Mouse (Mus musculus): ENCODE data around the gene Elavl3. TPM values are rescaled to one million over a fixed set of nuclear protein-coding genes. Genes with fewer than 3 reads are reported as not detected.

Elavl3 gene
- polyA plus RNA-seq, 1 experiment from 2014 or later: 0.29 TPM

DNA sequence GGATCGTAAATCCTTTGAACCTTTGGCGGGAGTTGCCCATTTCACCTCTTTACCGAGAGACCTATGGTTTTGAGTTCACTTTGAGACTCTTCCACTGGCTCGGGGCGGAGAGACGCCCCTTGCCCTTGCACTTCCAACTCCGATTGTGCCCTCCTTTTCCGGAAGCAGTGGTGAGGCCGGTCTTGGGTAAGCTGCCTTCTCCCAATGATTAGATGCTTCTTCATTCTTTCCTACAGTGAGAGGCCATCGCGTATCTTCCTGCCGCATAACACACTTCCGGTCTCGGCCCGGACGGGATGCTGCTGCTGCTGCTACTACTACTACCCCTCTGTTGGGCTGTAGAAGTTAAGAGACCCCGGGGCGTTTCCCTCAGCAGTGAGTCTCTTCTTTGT, 48.7 kb downstream of the Elavl3 start:
- Histone ChIP-seq H3K4me2 (ENCODE audit: low read depth, low read length) (peak overlapping the region; percentile 91), H3K27ac (ENCODE audit: low read length) (peak overlapping the region; percentile 44), H3K36me3 (ENCODE audit: control insufficient read depth, insufficient read depth) (peaks cover 16% of the 10 kb centered on the region), H3K4me1 (ENCODE audit: control insufficient read depth, insufficient read depth, low read length) (peaks cover 12% of the 10 kb centered on the region), H3K9me3 (replicated peaks; ENCODE audit: control insufficient read depth, low read length) (no peaks in the 10 kb centered on the region), H3K27me3 (ENCODE audit: control insufficient read depth, insufficient read depth, low read length) (no peaks in the 10 kb centered on the region), H3K9ac (ENCODE audit: low read length) (peak overlapping the region; percentile 73), H3K4me3 (ENCODE audit: low read length) (peak overlapping the region; percentile 68)
- under 1% methylated on average over 18 of the region's 18 CpGs for WGBS
- peak; percentile 7; the same call in 1 of the 2 replicates for ATAC-seq (replicated peaks; ENCODE audit: extremely low read depth, insufficient read depth, low FRiP score)

DNA sequence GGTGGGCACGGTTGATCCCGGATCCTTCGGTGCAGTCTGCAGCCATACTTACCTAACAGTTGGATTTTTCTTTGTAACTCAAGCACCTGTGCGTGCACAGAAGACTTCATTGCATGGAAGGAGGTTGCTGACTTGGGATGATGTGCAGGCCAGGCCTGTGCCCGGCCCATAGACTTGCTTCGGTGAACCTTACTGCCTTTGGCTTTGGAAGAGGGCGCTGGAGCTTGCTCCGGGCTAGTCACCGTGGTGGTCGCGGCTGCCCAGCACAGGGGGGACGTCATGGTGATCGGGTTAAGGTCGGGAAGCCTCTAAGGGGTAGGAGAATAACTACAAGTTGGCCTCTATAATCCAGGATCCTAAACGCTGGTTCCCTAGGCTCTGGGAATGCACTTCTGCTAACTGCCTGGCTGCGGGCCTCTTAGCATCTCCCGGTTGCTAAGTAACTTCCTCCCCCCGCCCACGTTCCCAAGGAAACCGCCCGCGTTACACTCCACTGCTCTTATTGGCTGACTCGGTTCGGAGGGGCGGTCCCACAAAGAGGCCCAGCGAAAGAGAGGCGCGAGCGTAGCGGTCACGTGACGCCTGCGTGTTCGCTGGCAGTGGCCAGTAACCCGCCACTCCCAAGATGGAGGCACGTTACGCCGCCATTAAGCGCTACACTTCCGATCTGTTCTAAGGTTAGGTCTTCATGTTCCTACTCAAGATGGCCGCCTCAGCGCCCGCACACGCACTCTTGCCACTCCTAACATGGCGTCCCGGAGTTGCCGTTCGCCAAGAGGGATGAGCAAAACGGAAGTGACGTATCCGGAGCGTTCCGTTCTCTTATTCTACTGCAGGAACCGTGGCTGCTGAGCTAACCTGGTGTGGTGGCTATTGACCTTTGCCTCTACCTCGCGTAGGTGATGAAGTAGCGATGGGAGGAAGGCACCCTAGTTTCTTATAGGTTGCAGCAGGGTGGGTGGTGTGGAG, 49.3 kb downstream of the Elavl3 start, which contains the start of the genes Ccdc151 and Prkcsh:
TSS of gene Ccdc151 (minus strand) at position 441 of the 969 bp plus-strand sequence.
TSS of gene Prkcsh (plus strand) at position 613 of the 969 bp plus-strand sequence.
- peak within 1 kb of the TSS; percentile 68 for H3K4me3 ChIP-seq (ENCODE audit: low read length)
- peak within 1 kb of the TSS; percentile 91 for H3K4me2 ChIP-seq (ENCODE audit: low read depth, low read length)
- peaks cover 12% of the 10 kb centered on the region for H3K4me1 ChIP-seq (ENCODE audit: control insufficient read depth, insufficient read depth, low read length)
- H3K9me3 ChIP-seq (replicated peaks; ENCODE audit: control insufficient read depth, low read length): no peaks in the 10 kb centered on the region
- H3K27me3 ChIP-seq (ENCODE audit: control insufficient read depth, insufficient read depth, low read length): peaks cover 4% of the 10 kb centered on the region
- peak; percentile 99 for ATAC-seq (replicated peaks; ENCODE audit: extremely low read depth, insufficient read depth, low FRiP score)
- peaks cover 14% of the 10 kb centered on the region for H3K36me3 ChIP-seq (ENCODE audit: control insufficient read depth, insufficient read depth)
- WGBS: 6% methylated on average over 57 of the region's 57 CpGs
- peak within 1 kb of the TSS; percentile 73 for H3K9ac ChIP-seq (ENCODE audit: low read length)
- peak within 1 kb of the TSS; percentile 44 for H3K27ac ChIP-seq (ENCODE audit: low read length)

DNA sequence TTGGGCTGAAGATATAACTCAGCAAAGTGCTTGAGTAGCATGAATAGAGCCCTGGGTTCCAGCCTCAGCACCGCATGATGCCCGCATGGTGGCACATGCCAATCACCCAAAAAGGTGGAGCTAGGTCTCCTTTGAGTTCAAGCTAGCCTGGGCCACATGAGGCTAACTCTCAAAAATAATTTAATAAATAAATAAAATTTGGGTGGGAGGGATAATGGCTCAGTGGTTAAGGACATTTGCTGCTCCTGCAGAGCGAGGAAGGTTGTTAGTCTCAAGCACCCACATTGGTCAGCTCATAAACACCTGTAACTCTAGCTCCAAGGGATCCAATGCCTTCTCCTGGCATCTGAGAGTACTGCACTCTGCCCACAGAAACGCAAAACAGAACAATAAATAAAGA, 50.2 kb downstream of the Elavl3 start:
- Histone ChIP-seq H3K9me3 (replicated peaks; ENCODE audit: control insufficient read depth, low read length) (no peaks in the 10 kb centered on the region), H3K4me1 (ENCODE audit: control insufficient read depth, insufficient read depth, low read length) (peaks cover 12% of the 10 kb centered on the region), H3K27ac (ENCODE audit: low read length) (no peak overlapping the region), H3K9ac (ENCODE audit: low read length) (no peak overlapping the region), H3K36me3 (ENCODE audit: control insufficient read depth, insufficient read depth) (peaks cover 10% of the 10 kb centered on the region), H3K4me3 (ENCODE audit: low read length) (no peak overlapping the region), H3K27me3 (ENCODE audit: control insufficient read depth, insufficient read depth, low read length) (peaks cover 4% of the 10 kb centered on the region), H3K4me2 (ENCODE audit: low read depth, low read length) (no peak overlapping the region)
- no peak for ATAC-seq (replicated peaks; ENCODE audit: extremely low read depth, insufficient read depth, low FRiP score)
- WGBS: 85% methylated on average over 4 of the region's 4 CpGs

DNA sequence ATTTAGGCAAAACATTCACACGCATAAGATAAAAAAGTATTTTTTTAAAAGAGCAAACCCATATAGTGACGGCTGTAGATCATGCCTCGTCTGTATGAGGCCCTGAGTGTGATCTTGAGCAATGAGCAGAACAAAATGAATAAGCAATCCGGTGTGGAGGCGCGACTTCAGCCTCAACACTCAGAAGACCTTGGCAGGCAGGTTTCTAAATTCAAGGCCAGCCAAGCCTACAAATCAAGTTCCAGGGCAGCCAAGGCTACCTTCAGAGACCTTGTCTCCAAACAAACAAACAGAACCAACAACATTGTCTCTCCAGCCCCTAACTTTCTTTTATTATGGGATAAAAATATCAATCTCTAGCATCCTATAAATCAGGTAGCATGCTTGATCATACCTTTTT, 51.5 kb downstream of the Elavl3 start:
- H3K27ac ChIP-seq (ENCODE audit: low read length): no peak overlapping the region

DNA sequence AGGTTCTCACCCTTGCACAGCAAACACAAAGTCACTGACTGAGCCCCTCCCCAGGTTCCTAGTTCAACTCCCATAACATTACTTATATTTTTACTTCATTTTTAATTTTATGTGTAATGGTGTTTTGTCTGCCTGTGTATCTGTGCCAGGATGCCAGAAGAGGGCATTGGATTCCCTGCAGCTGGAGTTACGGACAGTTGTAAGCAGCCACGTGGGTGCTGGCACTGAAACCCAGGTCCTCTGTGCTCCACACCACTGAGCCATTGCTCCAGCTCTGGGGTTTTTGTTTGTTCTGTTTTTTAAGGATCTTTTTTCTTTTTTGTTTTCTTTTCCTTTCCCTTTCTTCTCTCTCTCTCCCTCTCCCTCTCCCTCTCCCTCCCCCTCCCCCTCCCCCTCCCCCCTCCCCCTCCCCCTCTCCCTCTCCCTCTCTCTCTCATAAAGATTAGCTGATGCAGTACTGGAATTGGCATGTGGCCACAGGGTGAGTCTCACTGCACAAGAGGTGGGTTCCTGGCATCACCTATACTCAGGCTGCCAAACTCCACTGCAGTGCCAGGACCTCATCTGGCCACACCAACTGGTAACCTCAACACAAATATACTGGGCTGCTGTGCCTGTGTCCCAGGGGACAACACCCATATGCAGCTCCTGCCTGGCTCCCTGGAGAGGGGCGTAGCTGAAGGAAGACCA, 55.5 kb downstream of the Elavl3 start:
- no peak overlapping the region for H3K9ac ChIP-seq (ENCODE audit: low read length)
- H3K27me3 ChIP-seq (ENCODE audit: control insufficient read depth, insufficient read depth, low read length): peaks cover 25% of the 10 kb centered on the region
- no peak overlapping the region for H3K4me2 ChIP-seq (ENCODE audit: low read depth, low read length)
- H3K27ac ChIP-seq (ENCODE audit: low read length): no peak overlapping the region
- H3K9me3 ChIP-seq (replicated peaks; ENCODE audit: control insufficient read depth, low read length): peaks cover 3% of the 10 kb centered on the region; the same call in 1 of the 2 replicates
- ATAC-seq (replicated peaks; ENCODE audit: extremely low read depth, insufficient read depth, low FRiP score): no peak
- no peaks in the 10 kb centered on the region for H3K4me1 ChIP-seq (ENCODE audit: control insufficient read depth, insufficient read depth, low read length)
- WGBS: 75% methylated on average over 3 of the region's 3 CpGs
- H3K36me3 ChIP-seq (ENCODE audit: control insufficient read depth, insufficient read depth): no peaks in the 10 kb centered on the region
- no peak overlapping the region for H3K4me3 ChIP-seq (ENCODE audit: low read length)

More for the DNA sequence above, 51.5 kb downstream of the Elavl3 start:
- H3K36me3 ChIP-seq (ENCODE audit: control insufficient read depth, insufficient read depth): peaks cover 3% of the 10 kb centered on the region; the same call in 1 of the 2 replicates
- peaks cover 12% of the 10 kb centered on the region for H3K4me1 ChIP-seq (ENCODE audit: control insufficient read depth, insufficient read depth, low read length)
- peaks cover 3% of the 10 kb centered on the region; the same call in 1 of the 2 replicates for H3K9me3 ChIP-seq (replicated peaks; ENCODE audit: control insufficient read depth, low read length)
- no peak overlapping the region for H3K4me3 ChIP-seq (ENCODE audit: low read length)
- no peak overlapping the region for H3K4me2 ChIP-seq (ENCODE audit: low read depth, low read length)
- no peak for ATAC-seq (replicated peaks; ENCODE audit: extremely low read depth, insufficient read depth, low FRiP score)
- H3K9ac ChIP-seq (ENCODE audit: low read length): no peak overlapping the region
- 88% methylated on average over 6 of the region's 6 CpGs for WGBS
- peaks cover 4% of the 10 kb centered on the region for H3K27me3 ChIP-seq (ENCODE audit: control insufficient read depth, insufficient read depth, low read length)

DNA sequence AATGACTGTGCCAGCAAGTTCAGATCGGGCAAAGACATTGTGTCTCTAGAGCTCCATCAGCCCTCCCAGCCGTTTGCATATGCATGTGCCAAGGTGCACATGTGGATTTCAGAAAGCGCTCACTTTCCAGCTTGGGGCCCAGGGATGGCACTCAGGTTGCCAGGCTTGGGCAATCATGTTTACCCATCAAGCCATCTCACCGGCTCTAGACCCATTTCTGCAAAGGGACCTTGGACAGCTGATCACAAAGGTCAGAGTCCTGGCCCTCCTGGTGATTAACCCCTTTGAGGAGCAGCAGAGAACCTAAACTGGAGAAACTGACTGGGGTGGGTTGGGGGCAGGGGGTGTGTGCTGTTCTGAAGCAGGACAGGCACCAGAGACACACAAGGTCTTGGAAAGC, 59.6 kb downstream of the Elavl3 start:
- H3K27ac ChIP-seq (ENCODE audit: low read length): no peak overlapping the region
- 63% methylated on average over 4 of the region's 4 CpGs for whole genome bisulfite sequencing
- H3K27me3 ChIP-seq (ENCODE audit: control insufficient read depth, insufficient read depth, low read length): peaks cover 59% of the 10 kb centered on the region
- no peak for ATAC-seq (replicated peaks; ENCODE audit: extremely low read depth, insufficient read depth, low FRiP score)
- H3K4me1 ChIP-seq (ENCODE audit: control insufficient read depth, insufficient read depth, low read length): peaks cover 13% of the 10 kb centered on the region
- H3K9me3 ChIP-seq (replicated peaks; ENCODE audit: control insufficient read depth, low read length): peaks cover 3% of the 10 kb centered on the region; the same call in 1 of the 2 replicates
- H3K4me2 ChIP-seq (ENCODE audit: low read depth, low read length): no peak overlapping the region
- no peak overlapping the region for H3K4me3 ChIP-seq (ENCODE audit: low read length)
- no peak overlapping the region for H3K9ac ChIP-seq (ENCODE audit: low read length)
- no peaks in the 10 kb centered on the region for H3K36me3 ChIP-seq (ENCODE audit: control insufficient read depth, insufficient read depth)

DNA sequence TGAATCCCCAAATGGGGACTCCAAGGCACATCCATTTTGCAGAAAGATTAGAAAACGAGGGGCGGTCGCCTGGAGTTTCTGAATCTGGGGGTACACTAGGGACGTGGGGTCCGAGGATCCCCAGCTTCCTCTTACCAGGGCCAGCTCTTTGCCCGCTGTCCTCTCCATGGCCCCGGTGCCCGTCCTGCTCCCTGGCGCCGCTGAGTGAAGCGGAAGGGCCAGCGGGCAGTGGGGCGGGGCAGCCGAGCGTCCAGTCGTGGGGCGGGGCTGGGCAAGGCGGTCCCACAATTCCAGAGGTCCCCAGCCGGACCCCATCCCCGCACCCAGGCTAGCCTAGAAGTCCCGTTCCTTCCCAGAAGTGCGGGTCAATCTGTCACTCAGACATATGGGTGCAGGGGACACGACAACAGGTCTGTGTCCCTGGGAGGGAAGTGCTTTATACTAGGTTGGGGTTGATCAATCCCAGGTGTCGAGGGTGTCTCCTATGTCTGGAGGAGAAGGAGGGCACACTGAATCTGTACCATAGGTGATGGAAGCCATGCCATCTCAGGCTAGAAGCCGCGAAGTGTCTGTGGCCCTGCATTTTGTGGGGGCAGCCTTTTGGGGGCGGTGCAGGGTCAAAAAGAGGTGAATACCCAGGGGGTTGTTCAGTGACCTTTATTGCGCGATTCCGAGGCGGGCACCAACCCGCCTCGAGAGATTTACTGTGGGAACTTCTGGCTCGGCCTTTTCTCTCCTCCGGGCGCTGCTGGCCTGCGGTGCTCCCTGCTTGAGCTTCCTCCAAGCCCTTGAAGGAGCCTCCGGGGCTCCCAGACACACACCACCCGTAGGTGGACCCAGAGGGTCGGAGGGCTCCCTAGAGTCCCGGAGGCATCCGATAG, 62.4 kb downstream of the Elavl3 start, which contains the start of gene Rgl3:
TSS of gene Rgl3 (minus strand) at position 217 of the 881 bp plus-strand sequence.
- Histone ChIP-seq H3K9me3 (replicated peaks; ENCODE audit: control insufficient read depth, low read length) (no peaks in the 10 kb centered on the region), H3K4me3 (ENCODE audit: low read length) (peak within 1 kb of the TSS; percentile 56), H3K4me2 (ENCODE audit: low read depth, low read length) (peak within 1 kb of the TSS; percentile 75), H3K27me3 (ENCODE audit: control insufficient read depth, insufficient read depth, low read length) (peaks cover 73% of the 10 kb centered on the region), H3K27ac (ENCODE audit: low read length) (no peak within 1 kb of the TSS), H3K4me1 (ENCODE audit: control insufficient read depth, insufficient read depth, low read length) (peaks cover 13% of the 10 kb centered on the region), H3K9ac (ENCODE audit: low read length) (peak within 1 kb of the TSS; percentile 64), H3K36me3 (ENCODE audit: control insufficient read depth, insufficient read depth) (no peaks in the 10 kb centered on the region)
- peak; percentile 67 for ATAC-seq (replicated peaks; ENCODE audit: extremely low read depth, insufficient read depth, low FRiP score)
- 2% methylated on average over 42 of the region's 42 CpGs for WGBS

DNA sequence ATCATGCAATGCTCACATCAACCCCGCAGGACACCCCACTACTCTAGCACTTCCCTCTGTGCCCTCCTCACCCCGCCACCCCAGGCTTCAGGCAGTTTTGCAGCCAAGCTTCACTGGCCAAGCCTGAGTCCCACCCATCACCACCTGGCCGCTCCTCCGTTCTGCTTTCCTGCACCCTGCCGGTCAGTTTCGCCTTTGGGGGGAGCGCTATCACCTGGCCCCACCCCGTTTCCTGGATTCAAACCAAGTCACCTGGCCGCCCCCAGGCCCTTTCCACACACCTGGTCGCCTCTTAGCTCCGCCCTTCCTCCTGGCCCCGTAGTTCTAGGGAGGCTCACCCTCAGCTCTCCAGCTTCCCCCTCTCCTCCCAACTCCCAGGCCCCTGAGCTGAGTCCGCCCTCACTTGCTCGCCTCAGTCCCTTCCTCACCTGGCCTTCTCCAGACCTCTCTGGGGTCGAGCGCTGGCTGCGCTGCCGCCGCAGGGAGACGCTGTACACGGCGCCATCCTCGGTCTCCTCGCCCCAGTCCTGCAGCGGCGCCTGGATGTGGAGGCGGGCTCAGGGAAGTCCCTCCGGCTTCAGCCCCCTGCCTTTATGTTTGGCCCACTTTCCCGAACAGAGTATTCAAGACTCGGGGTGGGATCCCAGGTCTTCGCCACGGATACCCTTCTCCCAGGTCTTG, 63.3 kb downstream of the Elavl3 start:
- H3K27ac ChIP-seq (ENCODE audit: low read length): no peak overlapping the region
- WGBS: 2% methylated on average over 32 of the region's 32 CpGs
- peak overlapping the region; percentile 75 for H3K4me2 ChIP-seq (ENCODE audit: low read depth, low read length)
- peak overlapping the region; percentile 56 for H3K4me3 ChIP-seq (ENCODE audit: low read length)
- peaks cover 73% of the 10 kb centered on the region for H3K27me3 ChIP-seq (ENCODE audit: control insufficient read depth, insufficient read depth, low read length)
- H3K4me1 ChIP-seq (ENCODE audit: control insufficient read depth, insufficient read depth, low read length): peaks cover 13% of the 10 kb centered on the region
- ATAC-seq (replicated peaks; ENCODE audit: extremely low read depth, insufficient read depth, low FRiP score): no peak
- H3K9ac ChIP-seq (ENCODE audit: low read length): peak overlapping the region; percentile 64
- no peaks in the 10 kb centered on the region for H3K9me3 ChIP-seq (replicated peaks; ENCODE audit: control insufficient read depth, low read length)
- H3K36me3 ChIP-seq (ENCODE audit: control insufficient read depth, insufficient read depth): no peaks in the 10 kb centered on the region
